Mouse (Mus musculus) embryonic fibroblast, embryonic 13.5 days (primary cell): ENCODE measurements around the gene Actr6.
"Not testable (repeated sequence)": the region's sequence is repeated elsewhere in the genome, so short reads cannot be mapped to it uniquely, and the experiment has no call there.

ENCODE experiments used
- CTCF ChIP-seq: IDR thresholded peaks from 2 replicates; pipeline ENCODE4 v1.5.1; 2011; ENCODE audit warnings: mild to moderate bottlenecking, control low read depth, low read length, moderate library complexity, borderline replicate concordance; ENCODE audit not compliant: insufficient read depth
- POLR2A ChIP-seq: IDR thresholded peaks from 2 replicates; pipeline ENCODE4 v1.6.1; 2011; ENCODE audit warnings: low read depth, mild to moderate bottlenecking, control low read depth, low read length, moderate library complexity

DNA sequence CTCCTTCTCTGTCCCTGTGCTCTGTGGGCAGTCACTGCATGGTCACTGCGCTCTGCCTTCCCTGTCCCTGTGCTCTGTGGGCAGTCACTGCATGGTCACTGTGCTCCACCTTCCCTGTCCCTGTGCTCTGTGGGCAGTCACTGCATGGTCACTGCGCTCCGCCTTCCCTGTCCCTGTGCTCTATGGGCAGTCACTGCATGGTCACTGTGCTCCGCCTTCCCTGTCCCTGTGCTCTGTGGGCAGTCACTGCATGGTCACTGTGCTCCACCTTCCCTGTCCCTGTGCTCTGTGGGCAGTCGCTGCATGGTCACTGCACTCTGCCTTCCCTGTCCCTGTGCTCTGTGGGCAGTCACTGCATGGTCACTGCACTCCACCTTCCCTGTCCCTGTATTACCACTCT, 61.7 kb downstream of the Actr6 start:
- not testable (repeated sequence) for TF ChIP-seq CTCF, POLR2A
